Mouse (Mus musculus) kidney, postnatal 0 days (tissue): Measurements from ENCODE around the gene Hormad1. TPM values are rescaled to one million over a fixed set of nuclear protein-coding genes. Genes with fewer than 3 reads are reported as not detected.

ENCODE experiments used
- ATAC-seq: fragments of 200-750 bp; cut with Nextera tagmentation; replicated peaks from 2 replicates; pipeline ENCODE4 v1.8.0; 2017; ENCODE audit warnings: low read depth, moderate number of reproducible peaks, moderate TSS enrichment, moderate library complexity; ENCODE audit not compliant: low FRiP score
- DNase-seq: peaks from one replicate; pipeline ENCODE4 v3.0.0-alpha.2; 2016; ENCODE audit warnings: low spot score
- H3K27ac ChIP-seq: fragments of 300-500 bp; sonication (generic); 2 replicates; pipeline ENCODE4 v1.5.1; 2014; ENCODE audit warnings: mild to moderate bottlenecking
- H3K27me3 ChIP-seq: fragments of 300-500 bp; sonication (generic); 2 replicates; pipeline ENCODE4 v1.6.1; 2014; ENCODE audit warnings: low read length, mixed read lengths; ENCODE audit not compliant: insufficient read depth
- H3K36me3 ChIP-seq: fragments of 300-500 bp; sonication (generic); 2 replicates; pipeline ENCODE4 v1.6.1; 2014; ENCODE audit warnings: low read length, mixed read lengths; ENCODE audit not compliant: insufficient read depth
- H3K4me1 ChIP-seq: fragments of 300-500 bp; sonication (generic); replicated peaks from 2 replicates; pipeline ENCODE4 v1.6.1; 2014; ENCODE audit warnings: antibody characterized with exemption, low read length, mixed read lengths; ENCODE audit not compliant: insufficient read depth
- H3K4me2 ChIP-seq: fragments of 300-500 bp; sonication (generic); 2 replicates; pipeline ENCODE4 v1.6.1; 2014; ENCODE audit warnings: mild to moderate bottlenecking, low read length, moderate library complexity, mixed read lengths
- H3K4me3 ChIP-seq: fragments of 300-500 bp; sonication (generic); replicated peaks from 2 replicates; pipeline ENCODE4 v1.5.1; 2014; ENCODE audit warnings: low read depth, low read length
- H3K9ac ChIP-seq: fragments of 300-500 bp; sonication (generic); 2 replicates; pipeline ENCODE4 v1.6.1; 2014; ENCODE audit warnings: low read depth, low read length
- H3K9me3 ChIP-seq: fragments of 300-500 bp; sonication (generic); replicated peaks from 2 replicates; pipeline ENCODE4 v1.6.1; 2016; ENCODE audit warnings: low read length, inconsistent platforms, mixed read lengths
- CTCF ChIP-seq: IDR thresholded peaks from 2 replicates; pipeline ENCODE4 v1.5.1; 2016; ENCODE audit warnings: antibody characterized with exemption, low read depth, mild to moderate bottlenecking, moderate library complexity
- WGBS: fragments of 180-500 bp; shearing (Covaris S2); extraction: QIAGEN DNeasy Blood & Tissue Kit; methylation state at CpG from one replicate; pipeline ENCODE4 v1.1.7; 2014; 5-methylcytosine and 5-hydroxymethylcytosine counted together
- polyA plus RNA-seq: library from polyadenylated mRNA; unstranded; fragments of >200 nt; fragmentation: Nextera tagmentation; extraction: Ambion mirVana; gene quantifications from 2 replicates; pipeline ENCODE4 v1.2.1, GENCODE M21; 2015

Gene Hormad1
- polyA plus RNA-seq, 1 experiment from 2014 or later, result not detected

DNA sequence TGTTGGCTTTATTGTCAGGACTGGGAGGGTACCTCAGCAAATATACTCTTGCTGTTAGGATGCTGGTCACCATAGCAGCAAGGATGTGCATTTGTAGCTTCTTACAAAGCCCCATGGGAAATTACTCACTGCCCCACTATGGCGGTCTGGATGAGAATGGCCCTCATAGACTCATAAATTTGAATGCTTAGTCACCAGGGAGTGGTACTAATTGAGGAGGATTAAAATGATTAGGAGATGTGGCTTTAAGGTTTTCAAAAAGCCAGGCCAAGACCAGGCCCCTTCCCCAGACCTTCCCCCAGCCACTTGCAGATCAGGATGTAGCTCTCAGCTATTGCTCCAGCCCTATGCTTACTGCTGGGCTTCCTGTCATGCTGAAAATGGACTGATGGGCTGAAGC is 9.3 kb upstream of the Hormad1 start:
- Histone ChIP-seq H3K9me3 (no peaks in the 10 kb centered on the region), H3K4me1 (no peaks in the 10 kb centered on the region), H3K36me3 (no peaks in the 10 kb centered on the region), H3K4me2 (no peak overlapping the region), H3K9ac (no peak overlapping the region), H3K27me3 (no peaks in the 10 kb centered on the region), H3K27ac (no peak overlapping the region), H3K4me3 (no peak overlapping the region)
- WGBS, result 58% methylated on average over 1 of the region's 1 CpGs
- no peak for DNase-seq
- ATAC-seq, result no peak
- TF ChIP-seq CTCF, result no peak

GRCm38 (mm10) chr3:95553986-95554385 is 5.5 kb upstream of the Hormad1 start:
- Histone ChIP-seq H3K4me2 (no peak overlapping the region), H3K9ac (no peak overlapping the region), H3K27ac (no peak overlapping the region), H3K9me3 (no peaks in the 10 kb centered on the region), H3K36me3 (no peaks in the 10 kb centered on the region), H3K4me1 (no peaks in the 10 kb centered on the region), H3K4me3 (no peak overlapping the region), H3K27me3 (no peaks in the 10 kb centered on the region)
- 36% methylated on average over 3 of the region's 3 CpGs for WGBS
- no peak for ATAC-seq
- no peak for TF ChIP-seq CTCF
- peak; percentile 4 for DNase-seq

GRCm38 (mm10) chr3:95560738-95561137 is 1.3 kb downstream of the Hormad1 start:
- Histone ChIP-seq H3K4me2 (no peak overlapping the region), H3K9me3 (no peaks in the 10 kb centered on the region), H3K4me3 (no peak overlapping the region), H3K36me3 (no peaks in the 10 kb centered on the region), H3K4me1 (no peaks in the 10 kb centered on the region), H3K27ac (no peak overlapping the region), H3K27me3 (no peaks in the 10 kb centered on the region), H3K9ac (no peak overlapping the region)
- TF ChIP-seq CTCF, result no peak
- WGBS, result 95% methylated on average over 3 of the region's 3 CpGs
- no peak for ATAC-seq
- DNase-seq, result no peak

- Histone ChIP-seq H3K4me2 (no peak overlapping the region), H3K4me3 (no peak overlapping the region), H3K9me3 (no peaks in the 10 kb centered on the region), H3K36me3 (no peaks in the 10 kb centered on the region), H3K4me1 (no peaks in the 10 kb centered on the region), H3K9ac (no peak overlapping the region), H3K27me3 (no peaks in the 10 kb centered on the region), H3K27ac (no peak overlapping the region)
- DNase-seq, result no peak
- 51% methylated on average over 2 of the region's 2 CpGs for WGBS
- TF ChIP-seq CTCF, result no peak
- ATAC-seq, result no peak
Measured at GRCm38 (mm10) chr3:95561826-95562225, 2.3 kb downstream of the Hormad1 start.

- 96% methylated on average over 3 of the region's 3 CpGs for WGBS
- no peak for TF ChIP-seq CTCF
- Histone ChIP-seq H3K27ac (no peak overlapping the region), H3K4me1 (no peaks in the 10 kb centered on the region), H3K4me2 (no peak overlapping the region), H3K9me3 (no peaks in the 10 kb centered on the region), H3K9ac (no peak overlapping the region), H3K36me3 (no peaks in the 10 kb centered on the region), H3K27me3 (no peaks in the 10 kb centered on the region), H3K4me3 (no peak overlapping the region)
- DNase-seq (no peak), ATAC-seq (no peak)
Measured at GRCm38 (mm10) chr3:95569585-95569984, 10.1 kb downstream of the Hormad1 start.

GRCm38 (mm10) chr3:95587754-95588603 is 28.5 kb downstream of the Hormad1 start:
- DNase-seq, result no peak
- no peak for ATAC-seq
- H3K4me3 ChIP-seq, result peak overlapping the region; percentile 60; the same call in 1 of the 2 replicates
- WGBS, result 48% methylated on average over 8 of the region's 8 CpGs
- H3K27ac ChIP-seq, result no peak overlapping the region
- H3K27me3 ChIP-seq, result no peaks in the 10 kb centered on the region
- H3K9me3 ChIP-seq, result no peaks in the 10 kb centered on the region
- H3K9ac ChIP-seq, result no peak overlapping the region
- 0 out of 2 replicates have a peak, but pooled peaks cover 3% of the 10 kb centered on the region for H3K4me1 ChIP-seq
- H3K36me3 ChIP-seq, result 0 out of 2 replicates have a peak, but pooled peaks cover 4% of the 10 kb centered on the region
- H3K4me2 ChIP-seq, result peak overlapping the region; percentile 54
- no peak for TF ChIP-seq CTCF
